Mouse (Mus musculus): ENCODE measurements around the gene Gclm.

DNA sequence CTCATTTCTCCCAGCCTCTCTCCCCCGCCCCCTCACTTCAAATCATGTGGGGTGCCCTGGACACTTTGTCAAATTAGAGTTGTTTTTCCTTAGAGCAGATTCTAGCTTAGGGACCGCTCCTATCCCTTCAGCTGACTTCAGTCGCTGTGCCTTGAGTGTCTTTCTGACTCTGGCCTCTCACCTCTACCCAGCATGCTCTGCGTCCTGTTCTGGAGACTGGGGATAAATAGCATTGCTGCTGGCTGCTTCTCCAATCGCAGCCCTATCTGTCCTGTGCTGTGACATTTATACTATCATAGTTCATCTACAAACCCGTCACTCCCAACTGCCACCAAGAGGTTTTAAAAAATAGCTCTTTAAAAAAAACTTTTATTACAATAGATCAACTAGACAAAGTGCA is 2.5 kb upstream of the Gclm start:
- TF ChIP-seq CTCF (IDR thresholded peaks at IDR 0.05; ENCODE audit: low read depth) (no peak), EP300 (IDR thresholded peaks at IDR 0.05; ENCODE audit: low read depth) (peak; percentile 37; the same call in 1 of the 2 replicates)
